Mouse (Mus musculus): Measurements from ENCODE around the gene Slc45a3. TPM values are rescaled to one million over a fixed set of nuclear protein-coding genes. Genes with fewer than 3 reads are reported as not detected.
A peak's percentile ranks its signal among the peaks of the same experiment; 100 is the strongest.

Slc45a3 gene
- polyA plus RNA-seq, 1 experiment: 0.74 TPM

DNA sequence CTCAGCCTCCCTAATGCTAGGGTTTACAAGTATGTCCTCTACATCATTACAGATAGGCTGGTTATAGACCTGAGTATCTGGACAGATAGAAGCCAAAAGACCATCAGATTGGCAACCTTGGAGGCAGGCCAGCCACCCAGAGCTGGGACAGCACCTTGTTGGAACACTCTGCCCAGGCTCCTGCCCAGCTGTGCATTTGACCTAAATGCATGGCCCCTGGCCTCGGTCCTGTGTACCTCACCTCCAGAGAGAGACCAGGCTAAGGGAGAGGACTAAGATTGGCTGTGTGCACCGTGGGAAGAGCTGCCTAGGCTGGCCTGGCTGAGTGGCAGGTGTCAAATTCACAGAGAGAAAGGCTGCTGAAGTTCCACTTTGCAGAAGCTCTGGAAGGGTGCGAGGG lies 5.8 kb downstream of the Slc45a3 start:
- Histone ChIP-seq H3K36me3 (ENCODE audit: control insufficient read depth, insufficient read depth) (no peaks in the 10 kb centered on the region), H3ac (ENCODE audit: control insufficient read depth, insufficient read length) (no peak overlapping the region), H3K79me2 (ENCODE audit: control insufficient read depth, insufficient read depth) (no peaks in the 10 kb centered on the region), H3K4me3 (no peak overlapping the region), H3K27me3 (ENCODE audit: control insufficient read depth, insufficient read depth, insufficient read length) (peaks cover 78% of the 10 kb centered on the region), H3K4me2 (ENCODE audit: low read depth) (no peak overlapping the region)
- TF ChIP-seq POLR2AphosphoS2 (IDR thresholded peaks at IDR 0.05; ENCODE audit: insufficient read length, low read depth) (no peak), USF1 (IDR thresholded peaks at IDR 0.05; ENCODE audit: low read depth) (no peak), E2F4 (IDR thresholded peaks at IDR 0.05; ENCODE audit: insufficient read depth) (no peak), REST (IDR thresholded peaks at IDR 0.05; ENCODE audit: insufficient read depth, insufficient read length) (no peak), MYOD1 (IDR thresholded peaks at IDR 0.05; ENCODE audit: control insufficient read depth in 1 of 3, insufficient read length in 2 of 3, low read depth in 2 of 3) (no peak), MAX (IDR thresholded peaks at IDR 0.05; ENCODE audit: low read depth) (no peak), CEBPB (IDR thresholded peaks at IDR 0.05; ENCODE audit: insufficient read depth, poor library complexity, severe bottlenecking) (no peak), POLR2A (IDR thresholded peaks at IDR 0.05; ENCODE audit: insufficient read length, low read depth) (no peak), TCF3 (IDR thresholded peaks at IDR 0.05; ENCODE audit: insufficient read length, low read depth) (no peak), SRF (IDR thresholded peaks at IDR 0.05; ENCODE audit: control insufficient read depth, insufficient read length, low read depth) (no peak), MYOG (IDR thresholded peaks at IDR 0.05; ENCODE audit: control insufficient read depth in 1 of 3, insufficient read depth in 1 of 3, insufficient read length in 2 of 3, low read depth in 2 of 3) (no peak), TCF12 (IDR thresholded peaks at IDR 0.05; ENCODE audit: insufficient read depth, poor library complexity, severe bottlenecking) (no peak)

DNA sequence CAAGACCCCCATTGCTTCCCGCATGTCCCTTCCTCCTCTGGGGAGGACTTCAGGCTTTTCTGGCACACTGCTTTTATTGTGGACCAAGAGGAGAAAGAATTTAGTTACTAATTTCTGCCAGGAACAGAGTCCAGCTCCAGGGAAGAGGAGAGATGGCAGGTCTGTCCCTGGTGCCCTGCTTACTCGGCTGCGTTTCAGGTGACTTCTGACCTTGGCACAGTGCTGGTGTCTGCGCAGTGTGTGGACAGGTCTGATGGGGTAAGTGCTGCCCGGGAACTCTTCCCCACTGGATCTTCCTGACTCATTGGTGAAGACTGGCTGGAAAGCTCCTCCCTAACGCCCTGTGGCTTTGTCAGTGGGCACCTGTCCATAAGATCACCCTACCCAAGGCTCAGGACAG lies 6.2 kb downstream of the Slc45a3 start:
- Histone ChIP-seq H3K27me3 (ENCODE audit: control insufficient read depth, insufficient read depth, insufficient read length) (peaks cover 78% of the 10 kb centered on the region), H3K79me2 (ENCODE audit: control insufficient read depth, insufficient read depth) (no peaks in the 10 kb centered on the region), H3K4me2 (ENCODE audit: low read depth) (no peak overlapping the region), H3K4me3 (no peak overlapping the region), H3ac (ENCODE audit: control insufficient read depth, insufficient read length) (no peak overlapping the region), H3K36me3 (ENCODE audit: control insufficient read depth, insufficient read depth) (no peaks in the 10 kb centered on the region)
- TF ChIP-seq TCF12 (IDR thresholded peaks at IDR 0.05; ENCODE audit: insufficient read depth, poor library complexity, severe bottlenecking) (no peak), TCF3 (IDR thresholded peaks at IDR 0.05; ENCODE audit: insufficient read length, low read depth) (no peak), MYOG (IDR thresholded peaks at IDR 0.05; ENCODE audit: control insufficient read depth in 1 of 3, insufficient read depth in 1 of 3, insufficient read length in 2 of 3, low read depth in 2 of 3) (no peak), POLR2AphosphoS2 (IDR thresholded peaks at IDR 0.05; ENCODE audit: insufficient read length, low read depth) (no peak), MYOD1 (IDR thresholded peaks at IDR 0.05; ENCODE audit: control insufficient read depth in 1 of 3, insufficient read length in 2 of 3, low read depth in 2 of 3) (no peak), REST (IDR thresholded peaks at IDR 0.05; ENCODE audit: insufficient read depth, insufficient read length) (no peak), E2F4 (IDR thresholded peaks at IDR 0.05; ENCODE audit: insufficient read depth) (no peak), USF1 (IDR thresholded peaks at IDR 0.05; ENCODE audit: low read depth) (no peak), SRF (IDR thresholded peaks at IDR 0.05; ENCODE audit: control insufficient read depth, insufficient read length, low read depth) (no peak), CEBPB (IDR thresholded peaks at IDR 0.05; ENCODE audit: insufficient read depth, poor library complexity, severe bottlenecking) (no peak), POLR2A (IDR thresholded peaks at IDR 0.05; ENCODE audit: insufficient read length, low read depth) (no peak), MAX (IDR thresholded peaks at IDR 0.05; ENCODE audit: low read depth) (no peak)

DNA sequence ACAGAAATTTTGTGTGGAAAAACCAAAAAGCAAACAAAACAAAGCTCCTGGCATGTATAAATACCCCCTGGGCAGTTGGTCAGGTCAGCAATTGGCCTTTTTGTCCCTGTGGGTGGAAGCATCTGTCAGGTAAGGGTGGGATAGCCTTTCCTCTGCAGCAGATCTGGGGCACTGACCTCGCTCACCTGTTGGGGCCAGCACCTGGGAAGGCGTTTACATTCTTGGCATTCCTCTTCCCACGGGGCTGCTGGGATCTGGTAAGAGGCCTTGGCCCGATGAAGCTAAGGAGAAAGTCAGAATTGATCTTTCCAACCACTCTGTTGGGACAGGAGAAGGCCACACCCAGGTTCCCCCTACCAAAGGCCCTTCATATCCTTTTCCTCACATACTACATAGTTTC lies 7.1 kb downstream of the Slc45a3 start:
- H3K36me3 ChIP-seq (ENCODE audit: control insufficient read depth, insufficient read depth): no peaks in the 10 kb centered on the region
- no peak overlapping the region for H3ac ChIP-seq (ENCODE audit: control insufficient read depth, insufficient read length)
- H3K4me3 ChIP-seq: no peak overlapping the region
- TF ChIP-seq CEBPB (IDR thresholded peaks at IDR 0.05; ENCODE audit: insufficient read depth, poor library complexity, severe bottlenecking): no peak
- no peak for TF ChIP-seq MAX (IDR thresholded peaks at IDR 0.05; ENCODE audit: low read depth)
- no peak for TF ChIP-seq REST (IDR thresholded peaks at IDR 0.05; ENCODE audit: insufficient read depth, insufficient read length)
- TF ChIP-seq E2F4 (IDR thresholded peaks at IDR 0.05; ENCODE audit: insufficient read depth): no peak
- no peak for TF ChIP-seq MYOD1 (IDR thresholded peaks at IDR 0.05; ENCODE audit: control insufficient read depth in 1 of 3, insufficient read length in 2 of 3, low read depth in 2 of 3)
- no peak for TF ChIP-seq TCF3 (IDR thresholded peaks at IDR 0.05; ENCODE audit: insufficient read length, low read depth)
- H3K79me2 ChIP-seq (ENCODE audit: control insufficient read depth, insufficient read depth): no peaks in the 10 kb centered on the region
- peaks cover 78% of the 10 kb centered on the region for H3K27me3 ChIP-seq (ENCODE audit: control insufficient read depth, insufficient read depth, insufficient read length)
- no peak overlapping the region for H3K4me2 ChIP-seq (ENCODE audit: low read depth)

DNA sequence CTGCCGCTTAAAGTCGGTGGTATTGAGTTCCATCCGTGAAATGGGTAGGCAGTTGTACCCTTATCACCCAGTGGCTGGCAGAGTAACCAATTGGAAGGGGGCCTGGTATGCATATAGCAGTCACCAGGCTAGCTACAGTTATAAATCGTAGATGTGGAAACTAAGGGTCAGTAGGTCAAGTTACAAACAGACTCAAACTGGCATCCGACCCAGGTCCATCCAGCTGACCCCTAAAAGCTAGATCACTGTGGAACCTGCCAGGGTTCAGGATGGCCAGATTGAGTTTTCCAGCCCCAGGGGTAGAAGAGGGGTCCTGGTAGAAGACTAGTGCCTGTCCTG lies 7.5 kb downstream of the Slc45a3 start:
- Histone ChIP-seq H3ac (ENCODE audit: control insufficient read depth, insufficient read length) (no peak overlapping the region), H3K27me3 (ENCODE audit: control insufficient read depth, insufficient read depth, insufficient read length) (peaks cover 80% of the 10 kb centered on the region), H3K36me3 (ENCODE audit: control insufficient read depth, insufficient read depth) (no peaks in the 10 kb centered on the region), H3K79me2 (ENCODE audit: control insufficient read depth, insufficient read depth) (no peaks in the 10 kb centered on the region), H3K4me2 (ENCODE audit: low read depth) (no peak overlapping the region), H3K4me3 (no peak overlapping the region)
- no peak for TF ChIP-seq TCF3 (IDR thresholded peaks at IDR 0.05; ENCODE audit: insufficient read length, low read depth)

DNA sequence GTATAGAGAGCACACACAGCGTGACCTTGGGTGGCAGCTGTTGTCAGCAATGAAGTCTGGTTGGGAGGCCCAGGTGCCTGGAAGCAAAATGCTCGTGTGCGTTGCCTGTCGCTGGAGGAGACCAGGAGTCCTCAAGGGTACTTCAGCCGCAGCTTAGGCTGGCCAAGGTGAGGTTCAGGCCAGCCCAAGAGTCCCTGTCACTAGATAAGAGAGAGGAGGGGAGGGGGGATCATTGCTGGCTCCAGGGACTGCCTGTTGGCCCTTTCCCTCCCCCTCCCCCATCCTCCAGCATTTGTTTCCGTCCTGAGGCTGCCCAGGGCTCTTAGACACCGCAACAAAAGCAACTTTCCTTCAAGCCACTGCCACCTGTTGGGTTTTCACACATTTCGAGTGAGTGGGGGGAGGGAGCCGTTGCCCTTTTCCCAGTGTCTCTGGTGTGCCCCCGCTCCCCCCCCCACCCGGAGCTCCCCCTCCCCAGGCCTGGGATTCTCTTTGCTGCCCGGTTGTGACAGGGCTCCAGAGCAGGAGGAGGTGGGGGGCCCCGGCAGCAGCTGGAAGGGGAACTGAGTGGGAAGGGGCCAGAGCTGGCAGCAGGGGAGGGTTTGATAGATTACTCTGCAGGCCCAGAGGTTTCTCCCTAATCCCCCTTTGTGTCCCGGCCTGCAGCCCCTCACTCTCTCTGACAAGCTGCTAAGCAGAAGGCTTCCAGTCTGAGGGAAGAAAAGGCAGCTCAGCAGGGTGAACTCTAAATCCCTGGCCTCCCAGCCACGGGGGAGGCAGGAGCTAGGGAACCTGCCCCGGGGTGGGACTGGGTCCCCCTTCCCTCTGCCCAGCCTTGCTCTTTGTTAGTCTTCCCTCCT lies 8.1 kb downstream of the Slc45a3 start:
- Histone ChIP-seq H3K79me2 (ENCODE audit: control insufficient read depth, insufficient read depth) (no peaks in the 10 kb centered on the region), H3ac (ENCODE audit: control insufficient read depth, insufficient read length) (no peak overlapping the region), H3K36me3 (ENCODE audit: control insufficient read depth, insufficient read depth) (no peaks in the 10 kb centered on the region), H3K4me2 (ENCODE audit: low read depth) (no peak overlapping the region), H3K27me3 (ENCODE audit: control insufficient read depth, insufficient read depth, insufficient read length) (peaks cover 80% of the 10 kb centered on the region), H3K4me3 (no peak overlapping the region)
- TF ChIP-seq MYOD1 (IDR thresholded peaks at IDR 0.05; ENCODE audit: control insufficient read depth in 1 of 3, insufficient read length in 2 of 3, low read depth in 2 of 3) (peak in 1 of 3 experiments; percentile 5), SRF (IDR thresholded peaks at IDR 0.05; ENCODE audit: control insufficient read depth, insufficient read length, low read depth) (no peak), MYOG (IDR thresholded peaks at IDR 0.05; ENCODE audit: control insufficient read depth in 1 of 3, insufficient read depth in 1 of 3, insufficient read length in 2 of 3, low read depth in 2 of 3) (peak in 1 of 3 experiments; percentile 36), REST (IDR thresholded peaks at IDR 0.05; ENCODE audit: insufficient read depth, insufficient read length) (no peak)
